Mouse (Mus musculus) small intestine, adult 2 months (tissue): ENCODE results near the gene Tuba3a. TPM values are rescaled to one million over a fixed set of nuclear protein-coding genes. Genes with fewer than 3 reads are reported as not detected.

Experiments
- H3K27ac ChIP-seq: fragments of 200-500 bp; 2 replicates; pipeline ENCODE4 v1.5.1; 2012; ENCODE audit warnings: low read depth, low read length, control low read depth, inconsistent platforms; ENCODE audit not compliant: insufficient read depth
- H3K27me3 ChIP-seq: fragments of 200-500 bp; 2 replicates; pipeline ENCODE4 v1.6.1; 2012; ENCODE audit warnings: mild to moderate bottlenecking, moderate library complexity, low read length, inconsistent platforms; ENCODE audit not compliant: control insufficient read depth, insufficient read depth
- H3K36me3 ChIP-seq: fragments of 200-500 bp; 2 replicates; pipeline ENCODE4 v1.6.1; 2012; ENCODE audit warnings: mild to moderate bottlenecking, low read length, control low read depth, inconsistent platforms; ENCODE audit not compliant: control insufficient read depth, insufficient read depth
- H3K4me1 ChIP-seq: fragments of 200-500 bp; 2 replicates; pipeline ENCODE4 v1.6.1; 2012; ENCODE audit warnings: low read length, inconsistent platforms, mixed read lengths; ENCODE audit not compliant: control insufficient read depth, insufficient read depth, insufficient read length
- H3K4me3 ChIP-seq: fragments of 200-500 bp; 2 replicates; pipeline ENCODE4 v1.5.1; 2012; ENCODE audit warnings: low read depth, mild to moderate bottlenecking, control low read depth, inconsistent platforms, low read length, moderate library complexity
- CTCF ChIP-seq: fragments of 200-500 bp; IDR thresholded peaks from 2 replicates; pipeline ENCODE4 v1.5.1; 2012; ENCODE audit warnings: low read depth, mild to moderate bottlenecking, control low read depth, inconsistent platforms, low read length, moderate library complexity, mixed read lengths; ENCODE audit not compliant: insufficient replicate concordance, insufficient read length; ENCODE audit errors: extremely low read depth
- POLR2A ChIP-seq: fragments of 200-500 bp; IDR thresholded peaks from 2 replicates; pipeline ENCODE4 v1.6.1; 2012; ENCODE audit warnings: low read depth, mild to moderate bottlenecking, control low read depth, inconsistent platforms, low read length, moderate library complexity
- WGBS: fragments of 180-500 bp; shearing (Covaris S2); methylation state at CpG from one replicate; pipeline ENCODE4 v1.1.7; 2018; 5-methylcytosine and 5-hydroxymethylcytosine counted together
- polyA plus RNA-seq: library from polyadenylated mRNA; depleted of rRNA; stranded (reverse); fragments of >200 nt; gene quantifications from 2 replicates; pipeline ENCODE4 v1.2.3, GENCODE M21; 2012

Tuba3a gene
- polyA plus RNA-seq, 1 experiment, result not detected

DNA sequence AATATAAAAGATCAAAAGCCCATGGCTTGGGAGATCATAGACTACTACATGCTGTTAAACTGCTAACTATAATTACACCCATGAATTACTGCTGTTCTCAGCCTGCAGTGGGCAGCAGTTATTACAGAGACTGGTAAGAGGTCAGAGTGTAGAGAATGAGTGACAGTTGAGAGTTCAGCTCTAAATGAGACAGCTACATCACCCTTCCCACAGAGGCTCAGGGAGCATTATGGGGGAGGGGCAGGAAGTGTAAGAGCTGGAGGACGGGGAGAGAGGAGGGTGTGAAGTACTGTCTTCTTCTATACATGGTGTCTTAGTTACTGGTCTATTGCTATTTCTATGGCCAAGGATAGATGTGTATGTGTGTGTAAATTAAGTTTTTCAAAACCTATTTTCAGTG lies 41.3 kb downstream of the Tuba3a start:
- Histone ChIP-seq H3K4me3 (no peak overlapping the region), H3K27ac (no peak overlapping the region), H3K27me3 (no peaks in the 10 kb centered on the region), H3K36me3 (no peaks in the 10 kb centered on the region), H3K4me1 (peaks cover 4% of the 10 kb centered on the region; the same call in 1 of the 2 replicates)
- 42% methylated on average over 1 of the region's 1 CpGs for WGBS
- no peak for TF ChIP-seq CTCF
- no peak for TF ChIP-seq POLR2A

DNA sequence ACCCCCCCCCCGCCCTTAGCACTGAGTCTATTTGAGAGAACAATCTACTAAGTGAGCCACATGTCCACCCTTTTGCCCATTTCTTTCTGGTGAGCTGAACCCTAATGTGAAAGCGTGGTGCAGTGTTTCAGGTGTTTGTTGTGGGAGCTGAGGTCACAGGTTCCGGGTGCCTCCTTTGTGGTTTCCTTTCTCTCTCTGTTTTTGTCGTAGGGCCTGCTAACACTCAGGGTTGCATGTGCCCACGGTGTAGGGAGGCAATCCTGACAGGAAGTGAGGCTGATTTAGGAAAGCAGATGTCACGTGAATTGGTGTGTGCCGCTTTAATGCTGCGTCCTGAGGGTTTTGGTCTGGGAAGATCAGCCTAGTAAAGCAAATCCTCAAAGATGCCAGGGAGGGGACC lies 44.3 kb downstream of the Tuba3a start:
- Histone ChIP-seq H3K27ac (no peak overlapping the region), H3K27me3 (no peaks in the 10 kb centered on the region), H3K4me1 (peaks cover 9% of the 10 kb centered on the region; the same call in 1 of the 2 replicates)

DNA sequence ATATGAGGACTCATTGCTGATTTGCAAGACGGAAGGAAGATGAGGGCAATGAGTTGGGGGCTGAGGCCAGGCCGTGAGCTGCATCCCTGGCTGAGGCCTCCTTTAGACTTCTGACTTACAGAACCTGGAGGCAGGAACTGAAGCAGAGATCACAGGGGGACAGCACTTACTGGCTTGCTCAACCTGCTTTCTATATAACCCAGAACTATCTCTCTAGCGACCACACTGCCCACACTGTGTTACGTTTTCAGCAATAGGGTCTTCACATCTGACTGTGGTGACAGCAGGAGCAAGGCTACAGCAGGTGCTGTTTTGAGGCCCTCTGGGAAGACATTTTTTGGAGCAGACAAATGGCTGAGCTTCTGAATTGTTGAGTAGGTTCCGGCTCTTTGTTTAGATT lies 45.2 kb downstream of the Tuba3a start:
- TF ChIP-seq CTCF (no peak), POLR2A (no peak)
- H3K4me3 ChIP-seq, result no peak overlapping the region
- no peaks in the 10 kb centered on the region for H3K27me3 ChIP-seq
- H3K27ac ChIP-seq, result no peak overlapping the region
- no peaks in the 10 kb centered on the region for H3K36me3 ChIP-seq
- peaks cover 9% of the 10 kb centered on the region; the same call in 1 of the 2 replicates for H3K4me1 ChIP-seq
- 83% methylated on average over 5 of the region's 5 CpGs for WGBS

More for the DNA sequence above, 44.3 kb downstream of the Tuba3a start:
- Histone ChIP-seq H3K36me3 (no peaks in the 10 kb centered on the region), H3K4me3 (no peak overlapping the region)
- TF ChIP-seq CTCF (no peak), POLR2A (no peak)
- WGBS, result 78% methylated on average over 8 of the region's 8 CpGs

DNA sequence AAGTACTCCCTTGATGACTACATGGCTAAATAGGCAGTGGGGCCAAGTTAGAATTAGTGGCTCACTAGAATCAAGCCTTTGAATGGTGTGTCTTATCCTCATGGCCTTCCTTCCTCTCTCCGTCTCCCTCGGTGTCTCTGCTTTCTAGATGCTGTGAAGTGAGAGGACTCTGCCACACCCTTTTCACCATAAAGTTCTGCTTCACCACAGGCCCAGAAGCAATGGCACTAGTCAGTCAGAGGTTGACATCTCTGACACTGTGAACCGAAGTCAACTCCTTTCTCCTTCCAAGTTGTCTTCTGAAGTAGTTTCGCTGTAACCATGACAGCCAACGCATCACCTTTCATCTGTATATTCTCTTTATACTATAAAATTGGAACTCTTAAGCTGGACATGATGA lies 46.3 kb downstream of the Tuba3a start:
- WGBS, result 89% methylated on average over 5 of the region's 5 CpGs
- H3K27ac ChIP-seq, result no peak overlapping the region
- no peaks in the 10 kb centered on the region for H3K36me3 ChIP-seq
- H3K27me3 ChIP-seq, result no peaks in the 10 kb centered on the region
- TF ChIP-seq POLR2A (no peak), CTCF (no peak)
- no peak overlapping the region for H3K4me3 ChIP-seq
- H3K4me1 ChIP-seq, result peaks cover 10% of the 10 kb centered on the region; the same call in 1 of the 2 replicates

DNA sequence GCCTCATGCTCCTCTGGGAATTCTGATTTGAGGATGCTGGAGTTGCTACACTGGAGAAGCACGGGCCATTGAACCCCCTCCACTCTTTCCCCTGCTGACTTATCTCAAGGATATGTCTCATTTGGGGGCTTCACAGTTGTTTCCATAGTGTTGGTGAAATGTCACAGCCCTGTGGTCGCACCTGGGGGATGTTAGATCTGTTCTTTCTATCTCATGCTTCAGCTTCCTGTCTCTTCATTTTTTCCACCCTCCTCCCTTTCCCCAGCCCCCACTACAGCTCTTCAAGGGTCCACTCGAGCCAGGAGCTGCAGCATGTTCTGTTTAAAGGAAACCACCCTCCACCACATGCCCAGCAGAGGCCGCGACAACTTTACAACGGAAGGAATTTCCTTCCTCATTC lies 47.4 kb downstream of the Tuba3a start:
- no peak overlapping the region for H3K27ac ChIP-seq
- H3K36me3 ChIP-seq, result no peaks in the 10 kb centered on the region
- peaks cover 13% of the 10 kb centered on the region; the same call in 1 of the 2 replicates for H3K4me1 ChIP-seq
- H3K4me3 ChIP-seq, result no peak overlapping the region
- H3K27me3 ChIP-seq, result no peaks in the 10 kb centered on the region
- TF ChIP-seq POLR2A (no peak), CTCF (no peak)
- WGBS, result 43% methylated on average over 6 of the region's 6 CpGs

DNA sequence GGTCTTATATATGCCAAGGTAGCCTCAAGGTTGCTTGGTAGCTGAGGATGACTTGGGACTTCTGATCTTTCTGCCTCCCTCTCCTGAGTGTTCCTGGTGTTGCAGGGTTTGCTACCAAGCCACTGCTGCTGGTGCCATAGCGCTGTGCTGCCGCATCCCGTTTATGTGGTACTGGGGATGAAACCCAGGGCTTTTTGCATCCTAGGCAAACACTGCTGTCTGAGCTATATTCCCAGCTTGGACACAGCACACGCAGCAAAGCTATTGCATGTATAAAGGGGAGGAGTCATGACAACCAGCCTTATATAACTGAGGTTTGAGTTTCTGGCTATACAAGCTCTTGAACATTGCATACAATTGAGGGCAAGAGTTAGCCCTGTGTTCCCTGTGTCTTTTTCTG lies 48.4 kb downstream of the Tuba3a start:
- Histone ChIP-seq H3K4me3 (no peak overlapping the region), H3K4me1 (peaks cover 13% of the 10 kb centered on the region; the same call in 1 of the 2 replicates), H3K36me3 (no peaks in the 10 kb centered on the region), H3K27ac (no peak overlapping the region), H3K27me3 (no peaks in the 10 kb centered on the region)
- TF ChIP-seq POLR2A, result no peak
- TF ChIP-seq CTCF, result no peak
- 91% methylated on average over 4 of the region's 4 CpGs for WGBS

DNA sequence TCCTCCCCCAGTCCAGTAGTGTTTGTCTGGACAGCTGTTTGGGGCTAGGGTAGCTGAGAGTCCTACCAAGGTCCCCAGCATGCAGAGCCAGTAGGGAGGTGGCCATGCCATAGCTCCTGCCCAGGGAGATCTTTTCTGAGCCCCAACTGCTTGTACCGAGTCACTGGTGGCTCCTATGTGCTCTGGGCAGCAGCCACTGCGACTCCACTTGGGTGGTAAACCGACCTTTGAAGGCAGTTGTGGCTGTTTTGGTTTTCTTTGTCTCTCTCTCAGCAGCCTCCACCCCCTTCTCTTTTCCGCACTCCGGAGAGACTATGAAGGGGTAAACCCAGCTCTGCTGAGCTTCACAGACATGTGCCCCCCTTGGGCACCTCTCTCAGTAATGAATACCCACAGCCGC lies 49.1 kb downstream of the Tuba3a start, which contains the start of gene Cd27:
Gene Cd27 (minus strand): TSS at position 229 of the 400 bp plus-strand sequence.
- Histone ChIP-seq H3K27ac (peak within 1 kb of the TSS; percentile 14; the same call in 1 of the 2 replicates), H3K27me3 (no peaks in the 10 kb centered on the region), H3K4me3 (peak within 1 kb of the TSS; percentile 32), H3K4me1 (peaks cover 16% of the 10 kb centered on the region; the same call in 1 of the 2 replicates), H3K36me3 (no peaks in the 10 kb centered on the region)
- 75% methylated on average over 6 of the region's 6 CpGs for WGBS
- TF ChIP-seq POLR2A (no peak), CTCF (no peak)

DNA sequence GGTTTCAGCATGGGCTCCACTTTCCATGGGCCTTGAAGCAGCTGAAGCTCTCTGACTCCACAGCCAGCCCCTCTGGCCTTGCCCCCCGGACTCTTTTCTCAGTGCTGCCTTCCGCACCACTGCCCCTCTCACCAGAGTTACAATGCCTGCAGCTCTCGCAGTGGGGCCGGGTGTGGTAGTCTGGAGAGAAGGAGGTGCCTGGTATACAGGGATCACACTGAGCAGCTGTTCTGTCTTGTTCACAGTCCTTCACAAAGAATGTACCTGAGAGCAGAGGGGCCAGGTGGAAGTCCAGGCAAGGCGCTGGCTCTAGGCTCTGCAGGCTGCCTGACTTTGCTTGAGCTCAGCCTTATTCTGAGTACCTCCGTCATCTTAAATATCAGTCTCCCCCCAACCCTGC lies 49.5 kb downstream of the Tuba3a start:
- H3K4me1 ChIP-seq, result peaks cover 16% of the 10 kb centered on the region; the same call in 1 of the 2 replicates
- H3K27me3 ChIP-seq, result no peaks in the 10 kb centered on the region
- H3K27ac ChIP-seq, result 0 out of 2 replicates have a peak overlapping the region, but pooled peaks have one; percentile 14
- TF ChIP-seq CTCF (no peak), POLR2A (no peak)
- H3K36me3 ChIP-seq, result no peaks in the 10 kb centered on the region
- WGBS, result 78% methylated on average over 6 of the region's 6 CpGs
- H3K4me3 ChIP-seq, result peak overlapping the region; percentile 32
